Mouse (Mus musculus): Measurements from ENCODE around the gene Tdrkh.

- TF ChIP-seq CTCF (conservative IDR thresholded peaks at IDR 0.05; ENCODE audit: low read length): no peak
- TF ChIP-seq POU5F1 (IDR thresholded peaks at IDR 0.05; ENCODE audit: borderline replicate concordance, low read length): no peak
Observed at GRCm38 (mm10) chr3:94413031-94413679, at the start of gene Tdrkh.
